Mouse (Mus musculus) spleen, postnatal 4 days (tissue): ENCODE measurements around the gene Rab6a.
"Not testable (repeated sequence)": the region's sequence is repeated elsewhere in the genome, so short reads cannot be mapped to it uniquely, and the experiment has no call there.

Source experiments
- DNase-seq, 2 experiments: peaks; one replicate each; pipeline ENCODE4 v3.0.0; 2022; ENCODE audit warnings: low spot score in 2 of 2

The Rab6a gene

DNA sequence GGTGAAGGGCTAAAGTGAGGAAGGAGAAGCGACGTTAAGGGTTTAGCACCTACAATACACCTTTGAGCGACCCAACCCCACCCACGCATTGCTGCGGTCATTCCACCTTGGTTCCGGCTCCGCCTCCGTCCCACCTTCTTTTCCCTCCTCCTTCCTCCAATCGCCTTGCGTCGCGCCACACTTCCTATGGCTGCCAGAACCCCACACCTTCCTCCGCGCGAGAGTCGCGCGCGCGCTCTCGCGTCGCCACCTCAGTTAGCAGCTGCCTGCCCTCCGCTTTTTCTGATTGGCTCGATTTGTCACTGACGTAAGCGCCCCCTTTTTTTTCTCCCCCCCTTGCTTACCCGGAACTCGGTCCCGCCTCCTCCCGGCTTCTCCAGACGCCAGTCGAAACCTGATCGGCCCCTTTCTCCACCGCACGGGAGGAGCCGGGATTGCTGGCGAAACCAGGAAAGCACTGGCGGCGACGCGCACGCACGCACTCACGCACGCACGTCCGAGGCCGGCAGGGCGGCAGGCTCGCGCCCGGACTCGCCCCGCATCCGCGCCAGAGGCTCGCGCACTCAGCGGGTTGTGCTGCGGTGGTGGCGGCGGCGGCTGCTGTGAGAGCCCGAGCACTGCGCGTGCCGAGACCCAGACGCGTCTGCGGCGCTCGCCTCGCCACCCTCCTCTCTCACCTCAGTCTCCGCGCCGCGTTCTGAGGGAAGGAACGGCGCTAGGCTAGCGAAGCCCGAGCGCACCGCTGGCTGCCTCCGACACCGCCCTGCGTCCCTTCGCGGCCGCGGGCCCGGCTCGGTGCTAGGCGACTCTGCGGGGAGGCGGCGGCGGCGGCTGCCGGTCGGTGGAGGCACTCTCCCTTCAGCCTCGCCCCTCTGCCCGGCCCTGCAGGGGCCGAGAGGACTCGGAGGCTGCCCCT, at the start of gene Rab6a:
Rab6a (plus strand) TSS at position 197 of the 916 bp plus-strand sequence.
- DNase-seq: peak; percentile 94 to 95

DNA sequence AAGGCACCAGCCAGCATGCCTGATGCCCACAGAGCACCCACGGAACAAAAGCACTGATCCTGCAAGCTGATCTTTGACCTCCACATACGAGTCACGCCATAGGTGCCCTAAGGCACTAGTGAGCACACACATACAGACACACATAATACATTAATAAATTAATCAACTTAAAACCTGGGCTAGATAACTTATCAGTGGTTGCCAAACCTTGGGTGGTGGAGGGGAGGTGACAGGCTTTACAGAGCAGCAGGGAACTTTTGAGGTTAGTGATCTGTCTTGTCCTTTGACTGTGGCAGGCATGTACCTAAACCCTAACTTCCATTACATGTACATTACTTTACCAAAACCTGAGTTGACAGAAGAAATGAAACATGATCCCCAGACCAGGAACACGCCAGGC, 47.9 kb upstream of the Rab6a start:
- no peak for DNase-seq

- DNase-seq: no peak
These were observed 45.2 kb upstream of the Rab6a start for GRCm38 (mm10) chr7:100561861-100562587.

GRCm38 (mm10) chr7:100567238-100567637, 40.0 kb upstream of the Rab6a start:
- not testable (repeated sequence) for DNase-seq

- DNase-seq: no peak
These were observed 37.3 kb upstream of the Rab6a start for GRCm38 (mm10) chr7:100569907-100570306.

GRCm38 (mm10) chr7:100570930-100571715, 36.1 kb upstream of the Rab6a start:
- DNase-seq: no peak

DNA sequence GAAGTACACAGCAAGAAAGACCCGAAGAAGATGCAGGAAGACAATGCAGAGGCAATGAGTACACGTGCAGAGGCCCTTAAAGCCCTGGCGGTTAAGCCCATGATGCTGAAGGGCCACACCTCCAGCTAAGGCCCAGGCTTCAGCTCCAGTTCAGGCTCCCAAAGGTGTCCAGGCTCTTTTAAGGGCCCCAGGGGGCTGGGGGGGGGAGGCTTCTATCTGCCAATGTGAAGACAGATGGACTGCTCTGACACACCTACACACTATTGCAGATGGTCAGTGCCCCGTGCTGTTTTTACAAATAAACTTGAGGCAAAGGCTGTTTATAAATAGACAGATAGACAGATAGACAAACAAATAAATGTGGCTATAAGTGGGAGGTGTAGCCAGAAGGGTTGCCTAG, 35.1 kb upstream of the Rab6a start:
- DNase-seq: no peak

- DNase-seq: no peak
These were observed 34.5 kb upstream of the Rab6a start for GRCm38 (mm10) chr7:100572704-100573103.

- no peak for DNase-seq
These were observed 28.4 kb upstream of the Rab6a start for GRCm38 (mm10) chr7:100578794-100579193.

DNA sequence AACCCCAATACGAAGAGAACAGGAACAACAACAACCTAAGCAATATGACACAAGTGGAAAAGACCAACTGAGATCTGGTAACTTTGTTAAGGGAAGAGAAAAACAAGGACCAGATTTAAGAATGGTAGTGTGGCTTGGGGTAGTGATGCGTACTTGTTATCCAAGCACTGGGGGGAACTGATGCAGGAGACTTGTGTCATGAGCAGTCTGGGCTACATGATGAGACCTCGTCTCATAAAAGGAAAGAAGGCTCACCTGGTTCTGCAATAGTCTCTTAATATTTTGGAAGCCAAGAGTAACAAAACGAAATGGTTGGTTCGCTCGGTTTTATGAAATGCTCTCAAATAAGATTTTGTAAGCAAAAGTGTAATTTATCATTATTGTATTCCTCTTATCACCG, 25.0 kb upstream of the Rab6a start:
- DNase-seq: no peak

- peak; percentile 86 to 91 for DNase-seq
These were observed 24.4 kb upstream of the Rab6a start for GRCm38 (mm10) chr7:100582727-100583236.

GRCm38 (mm10) chr7:100589816-100590215, 17.4 kb upstream of the Rab6a start:
- no peak for DNase-seq

DNA sequence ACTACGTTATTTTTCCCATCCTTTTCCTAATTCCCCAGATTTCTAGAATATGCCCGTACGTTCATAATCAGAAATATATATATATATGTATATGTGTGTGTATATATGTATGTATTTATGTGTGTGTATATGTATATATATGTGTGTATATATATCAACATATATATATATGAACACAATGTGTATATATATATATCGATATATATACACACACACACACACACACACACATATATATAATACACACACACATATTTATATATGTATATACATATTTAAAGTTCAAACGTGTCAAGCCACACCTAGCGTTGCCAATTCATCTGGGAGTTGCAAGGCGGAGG, 16.7 kb upstream of the Rab6a start:
- no peak for DNase-seq

DNA sequence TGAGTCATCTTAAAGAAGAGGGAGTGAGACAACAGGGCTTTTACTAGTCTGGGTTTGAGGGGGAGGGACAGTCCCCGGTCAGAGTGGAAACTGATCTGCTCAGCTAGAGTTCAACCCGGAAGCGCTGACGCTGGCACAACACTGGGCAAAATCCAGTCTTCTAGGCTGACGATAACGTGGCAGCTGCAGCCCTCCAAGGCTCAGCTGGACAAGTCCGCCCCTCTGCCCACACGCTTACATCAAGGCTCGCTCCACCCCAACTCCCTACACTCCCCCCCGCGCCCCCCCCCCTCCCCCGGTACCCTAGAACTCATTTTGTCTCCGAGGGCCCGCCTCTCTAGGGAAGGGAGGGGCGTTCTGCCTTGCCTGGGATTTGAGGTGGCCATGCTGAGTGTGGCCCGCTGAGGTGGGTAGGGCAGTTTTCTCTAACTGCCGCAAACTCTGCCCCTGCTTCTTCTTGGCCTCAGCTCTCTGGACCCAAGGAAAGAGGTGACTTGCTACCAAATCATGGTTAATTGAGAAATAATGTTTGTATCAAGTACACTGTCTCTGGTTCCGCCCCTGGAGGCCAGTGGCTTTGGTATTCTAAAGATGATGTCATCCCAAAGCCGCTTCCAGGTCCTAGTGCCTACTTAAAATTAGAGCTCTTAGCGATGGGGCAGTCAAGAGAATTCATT, 16.2 kb upstream of the Rab6a start:
- DNase-seq: peak; percentile 65 to 80

- no peak for DNase-seq
These were observed 15.7 kb upstream of the Rab6a start for GRCm38 (mm10) chr7:100591522-100591852.

DNA sequence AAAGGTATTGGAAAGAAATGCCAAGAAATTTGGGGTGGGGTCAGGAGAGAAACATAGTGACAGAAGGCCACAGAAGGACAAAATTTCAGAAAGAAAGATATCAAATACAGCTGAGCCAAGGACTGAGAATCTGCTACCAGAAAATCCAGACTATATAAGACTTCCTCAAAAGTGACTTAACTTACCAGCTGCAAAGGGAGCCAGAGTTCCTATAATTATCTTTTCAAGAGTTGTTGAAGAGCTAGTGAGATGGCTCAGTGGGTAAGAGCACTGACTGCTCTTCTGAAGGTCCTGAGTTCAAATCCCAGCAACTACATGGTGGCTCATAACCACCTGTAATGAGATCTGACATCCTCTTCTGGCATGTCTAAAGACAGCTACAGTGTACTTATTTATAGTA, 13.9 kb upstream of the Rab6a start:
- no peak for DNase-seq

DNA sequence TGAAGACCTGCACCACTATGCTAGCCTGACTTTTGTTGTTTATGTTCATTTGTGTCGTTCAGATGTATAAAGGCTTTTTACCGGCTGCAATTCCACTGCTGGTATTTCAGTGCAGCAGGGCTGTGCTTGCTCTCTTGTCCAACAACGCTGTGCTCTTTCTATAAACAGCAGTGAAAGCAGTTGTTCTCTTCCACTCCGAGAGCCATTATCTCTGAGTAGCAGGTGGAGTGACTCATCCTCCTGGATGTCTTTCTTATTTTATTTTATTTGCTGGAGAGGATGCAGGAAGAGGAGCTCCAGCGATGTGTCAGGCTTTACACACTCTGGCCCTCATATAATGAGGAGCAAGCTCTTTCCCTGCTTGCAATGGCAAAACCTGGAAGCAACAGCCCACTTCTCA, 7.0 kb upstream of the Rab6a start:
- DNase-seq: no peak

- peak in 1 of 2 experiments; percentile 61 for DNase-seq
These were observed 1.0 kb downstream of the Rab6a start, which contains the start of gene Mrpl48 for GRCm38 (mm10) chr7:100608130-100608741. Mrpl48 (minus strand) TSS chr7:100608301.

GRCm38 (mm10) chr7:100608910-100609309, 1.7 kb downstream of the Rab6a start:
- DNase-seq: no peak

GRCm38 (mm10) chr7:100616121-100616857, 9.1 kb downstream of the Rab6a start:
- peak in 1 of 2 experiments; percentile 21 for DNase-seq
